Mouse (Mus musculus) small intestine, adult 2 months (tissue): Measurements from ENCODE around the gene Mgst2.

ENCODE experiments used
- CTCF ChIP-seq: fragments of 200-500 bp; IDR thresholded peaks from 2 replicates; pipeline ENCODE4 v1.5.1; 2012; ENCODE audit warnings: low read depth, mild to moderate bottlenecking, control low read depth, inconsistent platforms, low read length, moderate library complexity, mixed read lengths; ENCODE audit not compliant: insufficient replicate concordance, insufficient read length; ENCODE audit errors: extremely low read depth
- POLR2A ChIP-seq: fragments of 200-500 bp; IDR thresholded peaks from 2 replicates; pipeline ENCODE4 v1.6.1; 2012; ENCODE audit warnings: low read depth, mild to moderate bottlenecking, control low read depth, inconsistent platforms, low read length, moderate library complexity

DNA sequence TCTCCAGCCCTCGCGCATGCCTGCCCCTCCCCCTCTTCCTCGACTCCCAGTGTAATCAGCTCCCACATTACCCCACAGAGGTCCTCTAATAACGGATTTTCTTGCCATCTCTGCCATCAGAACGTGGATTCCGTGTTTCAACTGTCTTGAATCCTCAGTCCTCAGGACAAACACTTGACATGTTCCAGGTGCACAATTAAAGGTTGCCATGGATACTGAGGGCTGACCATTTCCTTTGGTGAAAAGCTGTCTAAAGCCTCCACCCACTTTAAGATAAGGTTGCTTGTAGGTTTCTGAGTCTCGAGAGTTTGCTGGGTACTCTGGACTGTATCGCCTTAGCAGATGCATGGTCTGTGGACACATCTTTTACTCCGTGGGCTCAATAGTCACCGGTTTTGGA lies 13.9 kb upstream of the Mgst2 start:
- TF ChIP-seq POLR2A (no peak), CTCF (no peak)
